24 mouse cellular contexts compared by ENCODE assay signal in the genomic region with DNA sequence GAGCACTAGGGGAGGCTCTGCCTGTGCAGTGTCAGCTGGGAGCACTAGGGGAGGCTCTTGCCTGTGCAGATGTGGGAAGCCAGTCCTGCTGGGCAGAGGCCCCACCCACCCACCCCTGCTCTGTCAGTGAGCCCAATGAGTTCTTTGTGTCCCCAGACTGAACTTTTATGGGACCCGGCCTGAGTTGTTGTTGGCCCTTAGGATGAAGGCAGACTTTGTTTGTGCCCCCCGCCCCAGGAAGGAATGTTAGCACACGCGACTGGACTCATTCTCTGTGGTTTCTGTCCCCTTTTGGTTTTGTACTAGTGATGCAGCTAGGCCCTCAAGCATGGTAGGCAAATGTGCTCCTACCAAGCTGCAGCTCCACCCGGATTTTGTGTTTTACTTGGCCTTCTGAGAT. TPM values are rescaled to one million over a fixed set of nuclear protein-coding genes. Genes with fewer than 3 reads are reported as not detected.
"Had no signal": no experiment of that assay in that cellular context is flagged by ENCODE, and none has a peak within 500 bp of the region (broad histone marks: within the 10 kb centered on the region; RNA-seq: fewer than 3 reads in every experiment).

No protein-coding gene starts in this region.

- DNase-seq: heart, postnatal 10 days; heart, postnatal 14 days; heart, postnatal 36 days; heart, postnatal 4 days; kidney, adult 11 months; kidney, adult 18-20 months; kidney, adult 2 months; kidney, adult 8-10 months; kidney, adult 9 months; kidney, postnatal 10 days; kidney, postnatal 14 days; kidney, postnatal 25 days; kidney, postnatal 36 days; kidney, postnatal 4 days; layer of hippocampus, adult 9-11 months; layer of hippocampus, postnatal 36 days had no signal

RNA-seq across cellular contexts. Expression of a gene that starts 32.2 kb away (rescaled TPM):
- total RNA-seq: heart, postnatal 10 days; heart, postnatal 14 days; heart, postnatal 25 days; heart, postnatal 36 days; heart, postnatal 4 days; hematopoietic stem cell, adult 5-6 weeks; layer of hippocampus, adult 18-20 months; layer of hippocampus, adult 2 months; layer of hippocampus, adult 8-10 months; layer of hippocampus, postnatal 10 days; layer of hippocampus, postnatal 14 days; layer of hippocampus, postnatal 25 days had no signal
